ENCODE assay signal across 9 mouse cellular contexts in the genomic region with DNA sequence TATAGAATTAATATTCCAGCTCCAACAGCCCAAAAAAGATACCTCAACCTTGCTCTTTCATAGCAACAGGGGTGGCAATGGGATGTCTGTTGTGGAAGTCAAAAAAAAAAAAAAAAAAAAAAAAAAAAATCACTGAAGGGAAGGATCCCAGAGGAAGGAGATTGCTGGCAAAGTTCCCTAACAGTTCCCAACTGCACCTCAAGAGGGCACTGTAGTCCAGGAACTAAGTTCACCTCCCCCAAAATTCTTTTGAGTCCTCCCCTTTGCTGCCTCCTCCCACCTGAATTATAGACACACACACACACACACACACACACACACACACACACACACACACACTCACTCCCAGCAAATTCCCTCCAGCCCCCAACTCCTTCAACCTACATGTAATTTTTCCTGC. TPM values are rescaled to one million over a fixed set of nuclear protein-coding genes. Genes with fewer than 3 reads are reported as not detected.
DNase-seq lines count a peak whose midpoint lies in the region; ATAC-seq and TF ChIP-seq lines count a peak whose summit lies in the region.
"Had no signal": no experiment of that assay in that cellular context is flagged by ENCODE, and none has a peak within 500 bp of the region (broad histone marks: within the 10 kb centered on the region; RNA-seq: fewer than 3 reads in every experiment).

No protein-coding gene starts in this region.

- H3K4me1 ChIP-seq in midbrain, embryonic 11.5 days (ENCODE audit: control insufficient read depth, insufficient read depth, low read length) = peaks cover 18% of the 10 kb centered on the region
- H3K4me1 ChIP-seq in midbrain, embryonic 16.5 days (ENCODE audit: control insufficient read depth, insufficient read depth, low read length) = peaks cover 3% of the 10 kb centered on the region; the same call in 1 of the 2 replicates
- H3K4me1 ChIP-seq in liver, embryonic 14.5 days (replicated peaks; ENCODE audit: control insufficient read depth in 2 of 2, insufficient read depth in 2 of 2, low read length in 1 of 2) = no peaks in the 10 kb centered on the region; a peak in 1 of 4 replicates

- TF ChIP-seq CTCF in liver, embryonic 14.5 days (IDR thresholded peaks at IDR 0.05; ENCODE audit: low read depth) = peak; percentile 73

- H3K27me3 ChIP-seq in midbrain, embryonic 11.5 days (ENCODE audit: control insufficient read depth, insufficient read depth, low read length) = no peaks in the 10 kb centered on the region
- peaks cover 9% of the 10 kb centered on the region for H3K27me3 ChIP-seq in midbrain, embryonic 16.5 days (ENCODE audit: control insufficient read depth, insufficient read depth, low read depth, low read length)
- H3K27me3 ChIP-seq in liver, embryonic 14.5 days (ENCODE audit: control insufficient read depth, insufficient read depth, low read length) = peaks cover 12% of the 10 kb centered on the region

- H3K36me3 ChIP-seq in midbrain, embryonic 11.5 days (ENCODE audit: control insufficient read depth, insufficient read depth, low read length) = no peaks in the 10 kb centered on the region
- no peaks in the 10 kb centered on the region for H3K36me3 ChIP-seq in midbrain, embryonic 16.5 days (ENCODE audit: control insufficient read depth, insufficient read depth, low read length)
- no peaks in the 10 kb centered on the region for H3K36me3 ChIP-seq in liver, embryonic 14.5 days (replicated peaks; ENCODE audit: control insufficient read depth, insufficient read depth, low read depth)

- no peak overlapping the region for H3K9ac ChIP-seq in midbrain, embryonic 11.5 days (ENCODE audit: low read length)
- no peak overlapping the region for H3K9ac ChIP-seq in midbrain, embryonic 16.5 days (ENCODE audit: low read depth, low read length)
- no peak overlapping the region for H3K9ac ChIP-seq in liver, embryonic 14.5 days (replicated peaks)

- no peak overlapping the region for H3K27ac ChIP-seq in midbrain, embryonic 11.5 days (ENCODE audit: low read depth, low read length)
- no peak overlapping the region for H3K27ac ChIP-seq in midbrain, embryonic 16.5 days (ENCODE audit: low read length)
- H3K27ac ChIP-seq in liver, embryonic 14.5 days = no peak overlapping the region

- H3K4me2 ChIP-seq in midbrain, embryonic 11.5 days = no peak overlapping the region
- H3K4me2 ChIP-seq in midbrain, embryonic 16.5 days (ENCODE audit: low read length) = no peak overlapping the region
- no peak overlapping the region for H3K4me2 ChIP-seq in liver, embryonic 14.5 days (ENCODE audit: low read depth)

- ATAC-seq in midbrain, embryonic 11.5 days (ENCODE audit: low FRiP score) = no peak
- no peak for ATAC-seq in midbrain, embryonic 16.5 days
- no peak for ATAC-seq in liver, embryonic 14.5 days (ENCODE audit: insufficient read depth)

- no peak overlapping the region for H3K4me3 ChIP-seq in midbrain, embryonic 11.5 days (ENCODE audit: low read depth, low read length)
- no peak overlapping the region for H3K4me3 ChIP-seq in midbrain, embryonic 16.5 days (ENCODE audit: low read depth, low read length)
- H3K4me3 ChIP-seq in liver, embryonic 14.5 days (ENCODE audit: insufficient read depth in 1 of 2, low read depth in 2 of 2, low read length in 2 of 2) = no peak overlapping the region

- H3K9me3 ChIP-seq in midbrain, embryonic 11.5 days (ENCODE audit: control insufficient read depth, low read length) = no peaks in the 10 kb centered on the region
- no peaks in the 10 kb centered on the region for H3K9me3 ChIP-seq in midbrain, embryonic 16.5 days (replicated peaks; ENCODE audit: control insufficient read depth, low read length, poor library complexity, severe bottlenecking)
- no peaks in the 10 kb centered on the region for H3K9me3 ChIP-seq in liver, embryonic 14.5 days (ENCODE audit: control insufficient read depth, low read length)

- peak; percentile 99 for DNase-seq in midbrain, embryonic 11.5 days (ENCODE audit: low spot score, missing footprints)
- peak; percentile 96 for DNase-seq in brain, adult 2 months (ENCODE audit: low read depth, low spot score)
- DNase-seq in frontal cortex, postnatal 14 days (ENCODE audit: low spot score in 2 of 2) = peak; percentile 64 to 72
- peak; percentile 84 to 91 for DNase-seq in kidney, postnatal 25 days
- peak; percentile 39 to 50 (median 42) for DNase-seq in liver, embryonic 14.5 days (ENCODE audit: low read depth in 3 of 3, low spot score in 3 of 3)
- DNase-seq in right cerebral cortex, adult 18-20 months = peak; percentile 70
- DNase-seq in urinary bladder, postnatal 36 days (ENCODE audit: low spot score in 2 of 2) = peak; percentile 60 to 76

- no peak for TF ChIP-seq EP300 in liver, embryonic 14.5 days (IDR thresholded peaks at IDR 0.05; ENCODE audit: low read depth)

RNA-seq across cellular contexts. Expression of gene Zan, which starts 4.3 kb away (rescaled TPM):
- polyA plus RNA-seq in midbrain, embryonic 11.5 days (2014; fragmentation: Nextera tagmentation; extraction: Ambion mirVana) = 0.03 TPM in 2 replicates
- polyA plus RNA-seq in midbrain, embryonic 16.5 days (2015; fragmentation: Nextera tagmentation; extraction: Ambion mirVana) = 0.12 and 0.18 TPM in 2 replicates
- 0.19 and 0.22 TPM in 2 replicates for polyA plus RNA-seq in liver, embryonic 14.5 days (2012; rRNA removed)
- 0.06 and 0.13 TPM in 2 replicates for polyA plus RNA-seq in liver, embryonic 14.5 days (2014; fragmentation: Nextera tagmentation; extraction: Ambion mirVana)

RNA-seq across cellular contexts. Expression of gene Pop7, which starts 21.2 kb away (rescaled TPM):
- 54.8 and 57.4 TPM in 2 replicates for polyA plus RNA-seq in midbrain, embryonic 11.5 days (2014; fragmentation: Nextera tagmentation; extraction: Ambion mirVana)
- 76.3 and 80.5 TPM in 2 replicates for polyA plus RNA-seq in midbrain, embryonic 16.5 days (2015; fragmentation: Nextera tagmentation; extraction: Ambion mirVana)
- 25.3 and 29.2 TPM in 2 replicates for polyA plus RNA-seq in liver, embryonic 14.5 days (2012; rRNA removed)
- polyA plus RNA-seq in liver, embryonic 14.5 days (2014; fragmentation: Nextera tagmentation; extraction: Ambion mirVana) = 34.6 and 36.5 TPM in 2 replicates

RNA-seq across cellular contexts. Expression of gene Gigyf1, which starts 37.2 kb away (rescaled TPM):
- polyA plus RNA-seq in midbrain, embryonic 11.5 days (2014; fragmentation: Nextera tagmentation; extraction: Ambion mirVana) = 10.5 and 10.6 TPM in 2 replicates
- 19.3 and 19.4 TPM in 2 replicates for polyA plus RNA-seq in midbrain, embryonic 16.5 days (2015; fragmentation: Nextera tagmentation; extraction: Ambion mirVana)
- 4.6 and 5.7 TPM in 2 replicates for polyA plus RNA-seq in liver, embryonic 14.5 days (2012; rRNA removed)
- 2.1 and 2.8 TPM in 2 replicates for polyA plus RNA-seq in liver, embryonic 14.5 days (2014; fragmentation: Nextera tagmentation; extraction: Ambion mirVana)

RNA-seq across cellular contexts. Expression of gene Epo, which starts 51.9 kb away (rescaled TPM):
- 0.72 and 1.4 TPM in 2 replicates for polyA plus RNA-seq in midbrain, embryonic 11.5 days (2014; fragmentation: Nextera tagmentation; extraction: Ambion mirVana)
- not detected in 2 replicates for polyA plus RNA-seq in midbrain, embryonic 16.5 days (2015; fragmentation: Nextera tagmentation; extraction: Ambion mirVana)
- 0.40 and 0.47 TPM in 2 replicates for polyA plus RNA-seq in liver, embryonic 14.5 days (2012; rRNA removed)
- 0.62 and 0.85 TPM in 2 replicates for polyA plus RNA-seq in liver, embryonic 14.5 days (2014; fragmentation: Nextera tagmentation; extraction: Ambion mirVana)
- polyA plus RNA-seq: heart, embryonic 16.5 days had no signal

RNA-seq across cellular contexts. Expression of gene Gnb2, which starts 52.2 kb away (rescaled TPM):
- polyA plus RNA-seq in midbrain, embryonic 11.5 days (2014; fragmentation: Nextera tagmentation; extraction: Ambion mirVana) = 432 and 501 TPM in 2 replicates
- polyA plus RNA-seq in midbrain, embryonic 16.5 days (2015; fragmentation: Nextera tagmentation; extraction: Ambion mirVana) = 496 and 512 TPM in 2 replicates
- polyA plus RNA-seq in liver, embryonic 14.5 days (2012; rRNA removed) = 211 and 215 TPM in 2 replicates
- 151 and 157 TPM in 2 replicates for polyA plus RNA-seq in liver, embryonic 14.5 days (2014; fragmentation: Nextera tagmentation; extraction: Ambion mirVana)

Comparison
In these comparisons a context has a peak if more than half of its experiments do, and no peak if none do; other contexts are left out.
1. DNase-seq: peak in every context shown above with its lines; median percentile 99 in midbrain, embryonic 11.5 days; 96 in brain, adult 2 months; 88 in kidney, postnatal 25 days; 70 in right cerebral cortex, adult 18-20 months; 68 in frontal cortex, postnatal 14 days; 68 in urinary bladder, postnatal 36 days; 42 in liver, embryonic 14.5 days.